In genomic region chr1:193272137-193272915, GRCm38 (mm10) we compare ENCODE assay signal across 8 mouse cellular contexts. TPM values are rescaled to one million over a fixed set of nuclear protein-coding genes. Genes with fewer than 3 reads are reported as not detected.
A peak's percentile ranks its signal among the peaks of the same experiment; 100 is the strongest.
DNase-seq lines count a peak whose midpoint lies in the region; ATAC-seq and TF ChIP-seq lines count a peak whose summit lies in the region.

No protein-coding gene starts in this region.

- TF ChIP-seq CTCF in bone marrow, adult 2 months (IDR thresholded peaks at IDR 0.05; ENCODE audit: control insufficient read depth, insufficient read depth, low read length) = no peak

- peak overlapping the region; percentile 66 for H3K4me2 ChIP-seq in embryonic facial prominence, embryonic 15.5 days (replicated peaks)
- H3K4me2 ChIP-seq in hindbrain, embryonic 11.5 days (replicated peaks; ENCODE audit: low read depth, low read length) = peak overlapping the region; percentile 71
- H3K4me2 ChIP-seq in midbrain, embryonic 12.5 days (replicated peaks) = peak overlapping the region; percentile 67

- no peaks in the 10 kb centered on the region for H3K9me3 ChIP-seq in embryonic facial prominence, embryonic 15.5 days (replicated peaks)
- H3K9me3 ChIP-seq in hindbrain, embryonic 11.5 days (ENCODE audit: control insufficient read depth, low read length) = no peaks in the 10 kb centered on the region
- no peaks in the 10 kb centered on the region for H3K9me3 ChIP-seq in limb, embryonic 10.5 days (replicated peaks)
- no peaks in the 10 kb centered on the region for H3K9me3 ChIP-seq in midbrain, embryonic 12.5 days

- H3K27me3 ChIP-seq in embryonic facial prominence, embryonic 15.5 days = no peaks in the 10 kb centered on the region
- no peaks in the 10 kb centered on the region for H3K27me3 ChIP-seq in hindbrain, embryonic 11.5 days (ENCODE audit: control insufficient read depth, insufficient read depth, low read length)
- 0 out of 2 replicates have a peak, but pooled peaks cover 6% of the 10 kb centered on the region for H3K27me3 ChIP-seq in limb, embryonic 10.5 days (ENCODE audit: low read depth, poor library complexity, severe bottlenecking)
- no peaks in the 10 kb centered on the region for H3K27me3 ChIP-seq in midbrain, embryonic 12.5 days

- peaks cover 5% of the 10 kb centered on the region; the same call in 1 of the 2 replicates for H3K4me1 ChIP-seq in bone marrow, adult 2 months (ENCODE audit: control insufficient read depth, insufficient read depth, low read length)
- H3K4me1 ChIP-seq in embryonic facial prominence, embryonic 15.5 days = peaks cover 13% of the 10 kb centered on the region
- 0 out of 2 replicates have a peak, but pooled peaks cover 3% of the 10 kb centered on the region for H3K4me1 ChIP-seq in hindbrain, embryonic 11.5 days (replicated peaks; ENCODE audit: control insufficient read depth, insufficient read depth, low read length)
- peaks cover 23% of the 10 kb centered on the region for H3K4me1 ChIP-seq in limb, embryonic 10.5 days
- peaks cover 13% of the 10 kb centered on the region for H3K4me1 ChIP-seq in midbrain, embryonic 12.5 days

- peak overlapping the region; percentile 75 for H3K4me3 ChIP-seq in bone marrow, adult 2 months (replicated peaks; ENCODE audit: control insufficient read depth, low read depth, low read length)
- peak overlapping the region; percentile 44 for H3K4me3 ChIP-seq in embryonic facial prominence, embryonic 15.5 days (replicated peaks)
- H3K4me3 ChIP-seq in hindbrain, embryonic 11.5 days (ENCODE audit: low read depth, low read length) = peak overlapping the region; percentile 37
- H3K4me3 ChIP-seq in limb, embryonic 10.5 days = peak overlapping the region; percentile 52
- peak overlapping the region; percentile 42 for H3K4me3 ChIP-seq in midbrain, embryonic 12.5 days

- DNase-seq in frontal cortex, postnatal 25 days (ENCODE audit: low spot score in 2 of 2) = no peak
- DNase-seq in hindbrain, embryonic 11.5 days (ENCODE audit: low spot score) = peak; percentile 62
- DNase-seq in limb, embryonic 10.5 days (ENCODE audit: low spot score) = peak; percentile 65
- peak; percentile 37 for DNase-seq in thymus, postnatal 14 days

- 0 out of 2 replicates have a peak, but pooled peaks have one; percentile 29 for TF ChIP-seq POLR2A in bone marrow, adult 2 months (IDR thresholded peaks at IDR 0.05; ENCODE audit: borderline replicate concordance, control insufficient read depth, low read depth, low read length)

- peak overlapping the region; percentile 45 for H3K9ac ChIP-seq in embryonic facial prominence, embryonic 15.5 days
- H3K9ac ChIP-seq in hindbrain, embryonic 11.5 days (ENCODE audit: low read depth, low read length) = peak overlapping the region; percentile 79
- peak overlapping the region; percentile 55 for H3K9ac ChIP-seq in midbrain, embryonic 12.5 days (replicated peaks)

- WGBS in bone marrow, adult 2 months = 62% methylated on average over 24 of the region's 24 CpGs
- 17% methylated on average over 24 of the region's 24 CpGs for WGBS in embryonic facial prominence, embryonic 15.5 days
- 11% methylated on average over 24 of the region's 24 CpGs for WGBS in hindbrain, embryonic 11.5 days
- WGBS in limb, embryonic 10.5 days = 11% methylated on average over 24 of the region's 24 CpGs
- 8% methylated on average over 24 of the region's 24 CpGs for WGBS in midbrain, embryonic 12.5 days

- no peaks in the 10 kb centered on the region for H3K36me3 ChIP-seq in embryonic facial prominence, embryonic 15.5 days
- H3K36me3 ChIP-seq in hindbrain, embryonic 11.5 days (ENCODE audit: control insufficient read depth, insufficient read depth, low read length) = no peaks in the 10 kb centered on the region
- no peaks in the 10 kb centered on the region for H3K36me3 ChIP-seq in limb, embryonic 10.5 days
- no peaks in the 10 kb centered on the region for H3K36me3 ChIP-seq in midbrain, embryonic 12.5 days

- ATAC-seq in frontal cortex, adult (ENCODE audit: low TSS enrichment) = peak; percentile 74
- peak; percentile 68 for ATAC-seq in embryonic facial prominence, embryonic 15.5 days (ENCODE audit: insufficient number of reproducible peaks, low FRiP score, low TSS enrichment, low read depth)
- peak; percentile 78 for ATAC-seq in hindbrain, embryonic 11.5 days (ENCODE audit: low FRiP score)
- ATAC-seq in midbrain, embryonic 12.5 days (ENCODE audit: low FRiP score, low read depth) = peak; percentile 68

- H3K27ac ChIP-seq in bone marrow, adult 2 months (ENCODE audit: control insufficient read depth, insufficient read depth, low read depth, low read length, poor library complexity) = peak overlapping the region; percentile 85
- H3K27ac ChIP-seq in embryonic facial prominence, embryonic 15.5 days (replicated peaks) = peak overlapping the region; percentile 87
- H3K27ac ChIP-seq in hindbrain, embryonic 11.5 days (ENCODE audit: low read depth, low read length) = peak overlapping the region; percentile 55
- peak overlapping the region; percentile 81 for H3K27ac ChIP-seq in limb, embryonic 10.5 days
- peak overlapping the region; percentile 79 for H3K27ac ChIP-seq in midbrain, embryonic 12.5 days (replicated peaks)

RNA-seq across cellular contexts. Expression of gene G0s2, which starts 0.7 kb away (rescaled TPM):
- 9.5 and 23.6 TPM in 2 replicates for polyA plus RNA-seq in bone marrow, adult 2 months (2011; ENCODE audit: insufficient read depth, insufficient read length, low replicate concordance, missing spikeins)
- polyA plus RNA-seq in embryonic facial prominence, embryonic 15.5 days (2015; fragmentation: Nextera tagmentation; extraction: Ambion mirVana) = 29.5 and 30.8 TPM in 2 replicates
- 6.3 and 7.5 TPM in 2 replicates for polyA plus RNA-seq in hindbrain, embryonic 11.5 days (2014; fragmentation: Nextera tagmentation; extraction: Ambion mirVana)
- polyA plus RNA-seq in limb, embryonic 10.5 days (2016; fragmentation: Nextera tagmentation; extraction: Ambion mirVana) = 4.6 and 6.3 TPM in 2 replicates
- polyA plus RNA-seq in midbrain, embryonic 12.5 days (2016; fragmentation: Nextera tagmentation; extraction: Ambion mirVana) = 10.1 and 11.0 TPM in 2 replicates

RNA-seq across cellular contexts. Expression of gene Hsd11b1, which starts 8.5 kb away (rescaled TPM):
- polyA plus RNA-seq in bone marrow, adult 2 months (2011; ENCODE audit: insufficient read depth, insufficient read length, low replicate concordance, missing spikeins) = 8.3 and 20.6 TPM in 2 replicates
- 6.8 and 6.9 TPM in 2 replicates for polyA plus RNA-seq in embryonic facial prominence, embryonic 15.5 days (2015; fragmentation: Nextera tagmentation; extraction: Ambion mirVana)
- 0.54 TPM in 1 of 2 replicates, not detected in the other for polyA plus RNA-seq in hindbrain, embryonic 11.5 days (2014; fragmentation: Nextera tagmentation; extraction: Ambion mirVana)
- polyA plus RNA-seq in limb, embryonic 10.5 days (2016; fragmentation: Nextera tagmentation; extraction: Ambion mirVana) = not detected in 2 replicates
- not detected in 2 replicates for polyA plus RNA-seq in midbrain, embryonic 12.5 days (2016; fragmentation: Nextera tagmentation; extraction: Ambion mirVana)

Comparison
In these comparisons a context has a peak if more than half of its experiments do, and no peak if none do; other contexts are left out.
1. DNase-seq: peak in hindbrain, embryonic 11.5 days (single experiment), limb, embryonic 10.5 days (single experiment) and thymus, postnatal 14 days (single experiment); none in frontal cortex, postnatal 25 days (0 of 2).
2. Peak in every context shown above with its lines, with median percentiles within 50 percentile points of each other: ATAC-seq, H3K27ac ChIP-seq, H3K4me3 ChIP-seq, H3K4me2 ChIP-seq and H3K9ac ChIP-seq.